Mouse (Mus musculus): ENCODE data around the gene Fam84a. TPM values are rescaled to one million over a fixed set of nuclear protein-coding genes. Genes with fewer than 3 reads are reported as not detected.

Gene Fam84a
- polyA plus RNA-seq (2014; fragmentation: Nextera tagmentation; extraction: Ambion mirVana) = 5.2 and 5.4 TPM in 2 replicates

DNA sequence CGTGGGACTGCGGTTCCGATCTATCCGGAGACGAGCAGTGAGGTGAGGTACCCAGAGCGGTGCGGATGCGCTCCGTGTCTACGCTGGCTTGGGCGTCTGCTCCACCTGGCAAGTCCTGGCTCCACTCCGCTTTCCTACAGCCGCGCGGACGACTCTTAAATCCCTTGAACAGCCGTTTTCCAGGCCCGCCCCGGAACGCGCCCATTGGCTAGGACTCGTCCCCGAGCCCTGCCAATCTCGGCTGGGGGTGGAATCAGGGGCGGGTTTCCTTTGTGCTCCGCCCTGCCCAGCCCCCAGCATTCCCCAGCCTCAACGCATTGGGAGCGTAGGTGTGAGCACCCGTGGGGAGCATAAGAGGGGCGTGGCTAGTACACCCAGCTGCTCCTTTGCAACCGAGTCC, at the start of gene Fam84a:
Fam84a (minus strand) TSS at position 134 of the 400 bp plus-strand sequence.
- peak; percentile 98 for ATAC-seq (ENCODE audit: insufficient number of reproducible peaks, low FRiP score, low TSS enrichment, low read depth)
- Histone ChIP-seq H3K27ac (replicated peaks; ENCODE audit: low read depth, low read length) (no peak within 1 kb of the TSS), H3K9ac (ENCODE audit: low read length) (0 out of 2 replicates have a peak within 1 kb of the TSS, but pooled peaks have one; percentile 32), H3K36me3 (ENCODE audit: control insufficient read depth, insufficient read depth, low read length) (no peaks in the 10 kb centered on the region), H3K4me1 (ENCODE audit: control insufficient read depth, insufficient read depth, low read length) (0 out of 2 replicates have a peak, but pooled peaks cover 3% of the 10 kb centered on the region), H3K4me2 (ENCODE audit: low read depth, severe bottlenecking) (peak within 1 kb of the TSS; percentile 37), H3K4me3 (ENCODE audit: low read depth, low read length) (peak within 1 kb of the TSS; percentile 38), H3K27me3 (ENCODE audit: control insufficient read depth, insufficient read depth, low read length) (peaks cover 32% of the 10 kb centered on the region), H3K9me3 (ENCODE audit: control insufficient read depth, low read length) (no peaks in the 10 kb centered on the region)
- DNase-seq (ENCODE audit: low spot score) = peak; percentile 94
- under 1% methylated on average over 31 of the region's 31 CpGs for WGBS

DNA sequence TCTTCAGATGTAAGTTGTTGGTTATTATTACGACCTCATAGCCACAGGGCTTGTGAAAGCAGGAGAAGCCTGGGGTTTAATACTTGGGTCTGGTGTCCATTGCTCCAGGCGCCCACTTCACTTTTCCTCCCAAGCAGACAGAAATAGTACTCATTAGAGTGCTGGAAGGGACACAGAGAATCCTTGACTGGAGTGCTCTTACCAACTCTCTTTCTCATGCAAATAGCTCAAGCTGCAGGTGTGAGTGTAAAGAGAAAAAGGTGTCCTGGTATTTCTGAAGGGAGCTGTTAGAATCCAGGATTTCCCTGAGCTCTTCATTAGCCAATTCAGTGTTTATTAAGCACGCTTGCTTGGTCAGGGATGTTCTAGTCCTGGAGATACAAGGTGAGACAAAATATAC, 43.6 kb upstream of the Fam84a start:
- no peak overlapping the region for H3K27ac ChIP-seq (replicated peaks; ENCODE audit: low read depth, low read length)
- no peaks in the 10 kb centered on the region for H3K27me3 ChIP-seq (ENCODE audit: control insufficient read depth, insufficient read depth, low read length)
- no peak overlapping the region for H3K9ac ChIP-seq (ENCODE audit: low read length)
- H3K4me2 ChIP-seq (ENCODE audit: low read depth, severe bottlenecking) = no peak overlapping the region
- no peaks in the 10 kb centered on the region for H3K9me3 ChIP-seq (ENCODE audit: control insufficient read depth, low read length)
- ATAC-seq (ENCODE audit: insufficient number of reproducible peaks, low FRiP score, low TSS enrichment, low read depth) (no peak), DNase-seq (ENCODE audit: low spot score) (no peak)
- no peaks in the 10 kb centered on the region for H3K36me3 ChIP-seq (ENCODE audit: control insufficient read depth, insufficient read depth, low read length)
- H3K4me3 ChIP-seq (ENCODE audit: low read depth, low read length) = no peak overlapping the region
- WGBS = 56% methylated on average over 3 of the region's 3 CpGs
- no peaks in the 10 kb centered on the region for H3K4me1 ChIP-seq (ENCODE audit: control insufficient read depth, insufficient read depth, low read length)

DNA sequence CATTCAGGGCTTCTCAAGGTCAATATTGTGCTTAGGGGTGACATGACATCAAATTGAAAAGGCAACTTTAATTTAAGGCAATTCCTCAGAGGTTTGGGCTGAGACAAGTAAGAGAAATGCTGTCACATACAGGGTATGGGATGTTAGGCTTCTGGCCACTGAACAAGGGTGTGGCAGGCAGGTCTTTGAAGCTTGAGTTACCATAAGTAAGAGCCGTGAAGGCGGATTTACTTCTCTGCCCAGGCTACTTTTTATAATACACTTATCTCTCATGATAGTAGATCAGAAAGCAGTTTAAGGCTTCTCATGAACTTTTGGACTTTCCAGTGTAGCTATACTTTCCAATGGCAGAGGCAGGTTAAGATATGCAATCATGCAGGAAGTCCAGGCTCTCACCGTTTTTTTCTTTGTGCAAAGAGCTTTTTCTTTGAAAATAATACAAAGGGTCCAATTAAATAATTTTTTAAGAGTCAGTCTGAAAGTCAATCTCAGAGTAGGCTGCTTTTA, 34.9 kb upstream of the Fam84a start:
- H3K4me1 ChIP-seq (ENCODE audit: control insufficient read depth, insufficient read depth, low read length) = no peaks in the 10 kb centered on the region
- no peak overlapping the region for H3K4me2 ChIP-seq (ENCODE audit: low read depth, severe bottlenecking)

DNA sequence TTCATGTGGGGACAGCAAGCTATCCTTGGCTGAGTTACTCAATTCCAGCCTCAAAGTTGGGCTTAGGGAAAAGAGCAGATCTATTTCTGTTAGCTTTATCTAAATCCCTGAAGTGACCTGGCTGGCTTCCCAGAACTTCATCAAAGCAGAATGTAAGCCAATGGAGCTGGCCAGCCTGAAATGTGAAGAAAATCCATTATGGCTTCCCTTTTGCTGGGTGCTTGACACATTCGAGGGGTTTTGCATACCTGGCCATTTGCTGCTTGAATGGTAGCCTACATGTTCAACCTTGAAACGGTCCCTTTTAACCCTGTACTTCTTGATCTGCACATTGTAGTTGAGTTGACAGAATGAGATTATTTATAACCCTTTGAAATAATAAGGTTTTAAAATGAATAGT, 13.9 kb upstream of the Fam84a start:
- Histone ChIP-seq H3K4me2 (ENCODE audit: low read depth, severe bottlenecking) (no peak overlapping the region), H3K36me3 (ENCODE audit: control insufficient read depth, insufficient read depth, low read length) (no peaks in the 10 kb centered on the region), H3K4me3 (ENCODE audit: low read depth, low read length) (no peak overlapping the region), H3K27me3 (ENCODE audit: control insufficient read depth, insufficient read depth, low read length) (no peaks in the 10 kb centered on the region), H3K27ac (replicated peaks; ENCODE audit: low read depth, low read length) (no peak overlapping the region), H3K4me1 (ENCODE audit: control insufficient read depth, insufficient read depth, low read length) (no peaks in the 10 kb centered on the region), H3K9me3 (ENCODE audit: control insufficient read depth, low read length) (no peaks in the 10 kb centered on the region), H3K9ac (ENCODE audit: low read length) (no peak overlapping the region)
- whole genome bisulfite sequencing = 68% methylated on average over 2 of the region's 2 CpGs
- ATAC-seq (ENCODE audit: insufficient number of reproducible peaks, low FRiP score, low TSS enrichment, low read depth) (no peak), DNase-seq (ENCODE audit: low spot score) (no peak)

More for the DNA sequence above, 34.9 kb upstream of the Fam84a start:
- DNase-seq (ENCODE audit: low spot score) (no peak), ATAC-seq (ENCODE audit: insufficient number of reproducible peaks, low FRiP score, low TSS enrichment, low read depth) (no peak)
- Histone ChIP-seq H3K27me3 (ENCODE audit: control insufficient read depth, insufficient read depth, low read length) (no peaks in the 10 kb centered on the region), H3K4me3 (ENCODE audit: low read depth, low read length) (no peak overlapping the region), H3K9ac (ENCODE audit: low read length) (no peak overlapping the region), H3K36me3 (ENCODE audit: control insufficient read depth, insufficient read depth, low read length) (no peaks in the 10 kb centered on the region), H3K9me3 (ENCODE audit: control insufficient read depth, low read length) (no peaks in the 10 kb centered on the region), H3K27ac (replicated peaks; ENCODE audit: low read depth, low read length) (no peak overlapping the region)
- 90% methylated on average over 3 of the region's 3 CpGs for WGBS

DNA sequence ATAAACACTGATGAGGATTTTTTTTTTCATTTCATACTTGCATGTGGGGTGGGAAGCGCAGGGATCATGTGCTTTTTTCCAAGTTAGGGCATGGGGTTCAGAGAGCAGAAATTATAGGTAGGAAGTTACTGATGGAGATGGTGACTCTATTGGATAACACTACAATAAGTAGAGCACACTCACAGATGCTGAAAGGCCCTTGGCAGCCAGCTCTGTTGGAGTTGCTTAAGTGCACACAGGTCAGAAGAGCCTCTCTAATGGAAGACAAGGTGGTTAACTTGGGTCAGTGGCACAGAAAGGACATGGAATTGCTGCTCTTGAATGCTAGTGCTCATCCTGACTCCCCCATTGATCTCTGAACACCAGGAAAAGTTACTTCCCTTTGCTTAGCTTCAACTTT, 13.1 kb upstream of the Fam84a start:
- ATAC-seq (ENCODE audit: insufficient number of reproducible peaks, low FRiP score, low TSS enrichment, low read depth) (no peak), DNase-seq (ENCODE audit: low spot score) (no peak)
- Histone ChIP-seq H3K27me3 (ENCODE audit: control insufficient read depth, insufficient read depth, low read length) (no peaks in the 10 kb centered on the region), H3K4me3 (ENCODE audit: low read depth, low read length) (no peak overlapping the region), H3K9ac (ENCODE audit: low read length) (no peak overlapping the region), H3K27ac (replicated peaks; ENCODE audit: low read depth, low read length) (no peak overlapping the region), H3K4me2 (ENCODE audit: low read depth, severe bottlenecking) (no peak overlapping the region), H3K4me1 (ENCODE audit: control insufficient read depth, insufficient read depth, low read length) (no peaks in the 10 kb centered on the region), H3K36me3 (ENCODE audit: control insufficient read depth, insufficient read depth, low read length) (no peaks in the 10 kb centered on the region), H3K9me3 (ENCODE audit: control insufficient read depth, low read length) (no peaks in the 10 kb centered on the region)
- WGBS = 85% methylated on average over 1 of the region's 1 CpGs

DNA sequence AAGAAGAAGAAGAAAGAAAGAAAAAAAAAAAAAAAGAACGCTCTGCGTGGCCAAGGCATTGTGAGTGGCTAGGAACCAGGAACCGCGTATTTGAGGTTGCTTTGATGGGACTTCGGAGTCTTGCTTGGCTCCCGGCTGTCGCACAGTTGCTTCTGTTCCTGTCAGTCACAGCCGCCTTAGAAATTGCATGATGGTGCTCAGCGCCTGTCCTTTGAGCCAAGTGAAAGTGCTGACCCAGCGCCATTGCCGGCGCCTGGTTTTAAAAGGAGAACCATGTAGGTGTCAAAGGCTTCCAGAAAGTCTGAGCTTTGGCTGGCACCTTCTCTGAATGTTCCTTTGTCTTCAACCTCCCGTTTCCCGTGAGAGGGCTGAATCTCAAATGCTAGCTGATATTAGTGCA, 572 bp upstream of the Fam84a start:
- Histone ChIP-seq H3K9me3 (ENCODE audit: control insufficient read depth, low read length) (no peaks in the 10 kb centered on the region), H3K9ac (ENCODE audit: low read length) (no peak overlapping the region), H3K27me3 (ENCODE audit: control insufficient read depth, insufficient read depth, low read length) (peaks cover 32% of the 10 kb centered on the region), H3K4me2 (ENCODE audit: low read depth, severe bottlenecking) (peak overlapping the region; percentile 37), H3K4me3 (ENCODE audit: low read depth, low read length) (peak overlapping the region; percentile 38), H3K36me3 (ENCODE audit: control insufficient read depth, insufficient read depth, low read length) (no peaks in the 10 kb centered on the region), H3K4me1 (ENCODE audit: control insufficient read depth, insufficient read depth, low read length) (0 out of 2 replicates have a peak, but pooled peaks cover 3% of the 10 kb centered on the region), H3K27ac (replicated peaks; ENCODE audit: low read depth, low read length) (no peak overlapping the region)
- ATAC-seq (ENCODE audit: insufficient number of reproducible peaks, low FRiP score, low TSS enrichment, low read depth) (peak; percentile 10; the same call in 1 of the 2 replicates), DNase-seq (ENCODE audit: low spot score) (peak; percentile 47)
- under 1% methylated on average over 14 of the region's 14 CpGs for WGBS

DNA sequence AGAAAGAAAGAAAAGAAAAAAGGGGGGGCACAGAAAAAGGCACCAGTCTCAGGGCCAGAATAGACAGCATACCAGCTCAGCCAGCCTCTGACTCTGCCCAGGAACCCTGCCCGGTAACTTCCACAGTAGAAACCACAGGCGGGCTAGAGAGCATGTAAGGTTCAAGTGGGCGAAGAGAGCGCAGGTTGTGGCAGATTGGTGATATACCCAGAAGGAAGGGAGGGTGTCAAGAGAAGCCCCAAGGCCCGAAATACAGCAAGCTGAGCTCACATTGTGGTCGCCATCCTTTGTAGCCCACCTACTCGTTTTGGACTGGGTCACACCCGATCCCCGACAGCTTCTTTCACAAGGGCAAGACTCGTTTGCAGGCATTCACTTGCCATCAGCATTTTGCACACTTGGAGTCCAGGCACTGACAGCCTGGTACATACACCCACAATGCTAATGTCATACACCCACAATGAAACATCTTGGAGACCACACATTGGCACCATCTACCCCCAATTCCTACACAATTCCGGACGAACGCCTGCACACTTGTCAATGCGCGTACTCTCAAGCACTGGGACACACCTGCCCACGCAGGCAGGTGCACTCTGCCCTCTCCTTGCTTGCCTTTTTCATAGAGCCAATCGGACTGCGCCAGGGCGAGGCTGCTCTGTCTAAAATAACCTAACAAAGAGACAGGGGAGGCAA, 770 bp downstream of the Fam84a start:
- H3K9ac ChIP-seq (ENCODE audit: low read length) = no peak overlapping the region
- DNase-seq (ENCODE audit: low spot score) (peak; percentile 32), ATAC-seq (ENCODE audit: insufficient number of reproducible peaks, low FRiP score, low TSS enrichment, low read depth) (0 out of 2 replicates have a peak, but pooled peaks have one; percentile 7)
- peaks cover 32% of the 10 kb centered on the region for H3K27me3 ChIP-seq (ENCODE audit: control insufficient read depth, insufficient read depth, low read length)
- H3K9me3 ChIP-seq (ENCODE audit: control insufficient read depth, low read length) = no peaks in the 10 kb centered on the region
- 0 out of 2 replicates have a peak, but pooled peaks cover 3% of the 10 kb centered on the region for H3K4me1 ChIP-seq (ENCODE audit: control insufficient read depth, insufficient read depth, low read length)
- WGBS = 10% methylated on average over 19 of the region's 19 CpGs
- no peaks in the 10 kb centered on the region for H3K36me3 ChIP-seq (ENCODE audit: control insufficient read depth, insufficient read depth, low read length)
- no peak overlapping the region for H3K27ac ChIP-seq (replicated peaks; ENCODE audit: low read depth, low read length)
- H3K4me2 ChIP-seq (ENCODE audit: low read depth, severe bottlenecking) = peak overlapping the region; percentile 37
- H3K4me3 ChIP-seq (ENCODE audit: low read depth, low read length) = peak overlapping the region; percentile 38

DNA sequence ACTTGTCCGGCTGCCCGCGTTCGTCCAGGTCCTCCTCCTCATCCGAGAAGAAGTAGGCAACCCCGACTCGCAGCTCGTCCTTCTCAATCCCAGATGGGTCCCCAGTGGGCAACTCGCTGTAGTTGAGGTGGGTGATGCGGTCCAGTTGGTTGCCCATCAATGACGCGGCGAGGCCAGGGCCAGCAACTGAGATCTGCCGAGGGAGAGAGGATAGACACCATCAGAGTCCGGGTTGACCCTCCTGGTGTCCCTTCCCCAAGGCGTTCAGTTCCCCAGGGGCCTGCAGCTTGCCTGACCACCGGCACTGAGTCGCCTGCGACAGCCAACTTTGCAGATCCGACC, 1.3 kb downstream of the Fam84a start:
- Histone ChIP-seq H3K27ac (replicated peaks; ENCODE audit: low read depth, low read length) (no peak overlapping the region), H3K36me3 (ENCODE audit: control insufficient read depth, insufficient read depth, low read length) (no peaks in the 10 kb centered on the region), H3K9ac (ENCODE audit: low read length) (no peak overlapping the region), H3K9me3 (ENCODE audit: control insufficient read depth, low read length) (no peaks in the 10 kb centered on the region), H3K4me3 (ENCODE audit: low read depth, low read length) (peak overlapping the region; percentile 38), H3K27me3 (ENCODE audit: control insufficient read depth, insufficient read depth, low read length) (peaks cover 32% of the 10 kb centered on the region), H3K4me1 (ENCODE audit: control insufficient read depth, insufficient read depth, low read length) (0 out of 2 replicates have a peak, but pooled peaks cover 3% of the 10 kb centered on the region), H3K4me2 (ENCODE audit: low read depth, severe bottlenecking) (peak overlapping the region; percentile 37)
- ATAC-seq (ENCODE audit: insufficient number of reproducible peaks, low FRiP score, low TSS enrichment, low read depth) (no peak), DNase-seq (ENCODE audit: low spot score) (no peak)
- WGBS = 2% methylated on average over 20 of the region's 20 CpGs
